Comparison of ENCODE assay signal across 8 mouse cellular contexts in genomic region chr4:137367275-137368088, GRCm38 (mm10). TPM values are rescaled to one million over a fixed set of nuclear protein-coding genes. Genes with fewer than 3 reads are reported as not detected.
DNase-seq lines count a peak whose midpoint lies in the region; ATAC-seq and TF ChIP-seq lines count a peak whose summit lies in the region.

No protein-coding gene starts in this region.

- no peak for TF ChIP-seq EP300 in lung, postnatal 0 days (IDR thresholded peaks at IDR 0.05)

- H3K4me2 ChIP-seq in midbrain, embryonic 14.5 days (ENCODE audit: low read length) = no peak overlapping the region
- no peak overlapping the region for H3K4me2 ChIP-seq in midbrain, embryonic 16.5 days (ENCODE audit: low read length)
- no peak overlapping the region for H3K4me2 ChIP-seq in embryonic facial prominence, embryonic 12.5 days (replicated peaks)
- H3K4me2 ChIP-seq in intestine, embryonic 15.5 days (replicated peaks) = peak overlapping the region; percentile 11; the same call in 1 of the 2 replicates
- H3K4me2 ChIP-seq in lung, postnatal 0 days (replicated peaks; ENCODE audit: low read depth, low read length) = peak overlapping the region; percentile 19; the same call in 1 of the 2 replicates

- no peak overlapping the region for H3K27ac ChIP-seq in midbrain, embryonic 14.5 days (replicated peaks; ENCODE audit: low read depth, low read length)
- H3K27ac ChIP-seq in midbrain, embryonic 16.5 days (ENCODE audit: low read length) = no peak overlapping the region
- H3K27ac ChIP-seq in embryonic facial prominence, embryonic 12.5 days = 0 out of 2 replicates have a peak overlapping the region, but pooled peaks have one; percentile 8
- H3K27ac ChIP-seq in intestine, embryonic 15.5 days = peak overlapping the region; percentile 67
- peak overlapping the region; percentile 81 for H3K27ac ChIP-seq in lung, postnatal 0 days (ENCODE audit: low read length)

- peaks cover 4% of the 10 kb centered on the region; the same call in 1 of the 2 replicates for H3K4me1 ChIP-seq in midbrain, embryonic 14.5 days (ENCODE audit: control insufficient read depth, insufficient read depth, low read length)
- peaks cover 5% of the 10 kb centered on the region for H3K4me1 ChIP-seq in midbrain, embryonic 16.5 days (ENCODE audit: control insufficient read depth, insufficient read depth, low read length)
- peaks cover 15% of the 10 kb centered on the region for H3K4me1 ChIP-seq in embryonic facial prominence, embryonic 12.5 days
- peaks cover 23% of the 10 kb centered on the region for H3K4me1 ChIP-seq in intestine, embryonic 15.5 days (replicated peaks)
- H3K4me1 ChIP-seq in lung, postnatal 0 days (ENCODE audit: insufficient read depth, low read depth, low read length) = peaks cover 8% of the 10 kb centered on the region

- peak; percentile 29 for DNase-seq in midbrain, embryonic 14.5 days
- DNase-seq in lung, postnatal 0 days (ENCODE audit: low spot score) = peak; percentile 94
- DNase-seq in thymus, postnatal 14 days = peak; percentile 56
- no peak for DNase-seq in ovary, postnatal 36 days (ENCODE audit: low spot score)
- DNase-seq in retina, embryonic 14.5 days (ENCODE audit: low spot score) = no peak

- 48% methylated on average over 5 of the region's 5 CpGs for whole genome bisulfite sequencing in midbrain, embryonic 14.5 days
- WGBS in midbrain, embryonic 16.5 days = 54% methylated on average over 5 of the region's 5 CpGs
- WGBS in embryonic facial prominence, embryonic 12.5 days = 34% methylated on average over 5 of the region's 5 CpGs
- WGBS in intestine, embryonic 15.5 days = 27% methylated on average over 5 of the region's 5 CpGs
- WGBS in lung, postnatal 0 days = 22% methylated on average over 5 of the region's 5 CpGs

- ATAC-seq in midbrain, embryonic 14.5 days (ENCODE audit: low FRiP score, low TSS enrichment) = no peak
- no peak for ATAC-seq in midbrain, embryonic 16.5 days
- no peak for ATAC-seq in embryonic facial prominence, embryonic 12.5 days (ENCODE audit: insufficient number of reproducible peaks, insufficient read depth, low FRiP score, low TSS enrichment)
- ATAC-seq in intestine, embryonic 15.5 days = peak; percentile 61; the same call in 1 of the 2 replicates
- ATAC-seq in lung, postnatal 0 days = peak; percentile 91

- no peak overlapping the region for H3K9ac ChIP-seq in midbrain, embryonic 14.5 days (replicated peaks; ENCODE audit: low read length)
- no peak overlapping the region for H3K9ac ChIP-seq in midbrain, embryonic 16.5 days (ENCODE audit: low read depth, low read length)
- H3K9ac ChIP-seq in embryonic facial prominence, embryonic 12.5 days = no peak overlapping the region
- no peak overlapping the region for H3K9ac ChIP-seq in intestine, embryonic 15.5 days
- no peak overlapping the region for H3K9ac ChIP-seq in lung, postnatal 0 days (replicated peaks; ENCODE audit: low read depth)

- no peaks in the 10 kb centered on the region for H3K27me3 ChIP-seq in midbrain, embryonic 14.5 days (ENCODE audit: control insufficient read depth, insufficient read depth, low read length)
- H3K27me3 ChIP-seq in midbrain, embryonic 16.5 days (ENCODE audit: control insufficient read depth, insufficient read depth, low read depth, low read length) = no peaks in the 10 kb centered on the region
- no peaks in the 10 kb centered on the region for H3K27me3 ChIP-seq in embryonic facial prominence, embryonic 12.5 days
- H3K27me3 ChIP-seq in intestine, embryonic 15.5 days (replicated peaks) = no peaks in the 10 kb centered on the region
- H3K27me3 ChIP-seq in lung, postnatal 0 days (replicated peaks; ENCODE audit: insufficient read depth, low read length) = no peaks in the 10 kb centered on the region

- H3K36me3 ChIP-seq in midbrain, embryonic 14.5 days (ENCODE audit: control insufficient read depth, insufficient read depth, low read length) = no peaks in the 10 kb centered on the region
- no peaks in the 10 kb centered on the region for H3K36me3 ChIP-seq in midbrain, embryonic 16.5 days (ENCODE audit: control insufficient read depth, insufficient read depth, low read length)
- H3K36me3 ChIP-seq in embryonic facial prominence, embryonic 12.5 days = no peaks in the 10 kb centered on the region
- no peaks in the 10 kb centered on the region for H3K36me3 ChIP-seq in intestine, embryonic 15.5 days
- no peaks in the 10 kb centered on the region for H3K36me3 ChIP-seq in lung, postnatal 0 days (ENCODE audit: insufficient read depth, low read length)

- TF ChIP-seq CTCF in lung, postnatal 0 days (IDR thresholded peaks at IDR 0.05) = no peak

- H3K9me3 ChIP-seq in midbrain, embryonic 14.5 days (ENCODE audit: control insufficient read depth, low read length) = no peaks in the 10 kb centered on the region
- no peaks in the 10 kb centered on the region for H3K9me3 ChIP-seq in midbrain, embryonic 16.5 days (replicated peaks; ENCODE audit: control insufficient read depth, low read length, poor library complexity, severe bottlenecking)
- H3K9me3 ChIP-seq in embryonic facial prominence, embryonic 12.5 days = no peaks in the 10 kb centered on the region
- no peaks in the 10 kb centered on the region for H3K9me3 ChIP-seq in intestine, embryonic 15.5 days
- no peaks in the 10 kb centered on the region for H3K9me3 ChIP-seq in lung, postnatal 0 days (ENCODE audit: low read length)

- H3K4me3 ChIP-seq in midbrain, embryonic 14.5 days (replicated peaks; ENCODE audit: low read depth, low read length) = no peak overlapping the region
- no peak overlapping the region for H3K4me3 ChIP-seq in midbrain, embryonic 16.5 days (ENCODE audit: low read depth, low read length)
- no peak overlapping the region for H3K4me3 ChIP-seq in embryonic facial prominence, embryonic 12.5 days
- H3K4me3 ChIP-seq in intestine, embryonic 15.5 days (replicated peaks) = no peak overlapping the region
- no peak overlapping the region for H3K4me3 ChIP-seq in lung, postnatal 0 days (ENCODE audit: low read depth, low read length)

RNA-seq across cellular contexts. Expression of gene Cdc42, which starts 10.0 kb away (rescaled TPM):
- 984 and 991 TPM in 2 replicates for polyA plus RNA-seq in midbrain, embryonic 14.5 days (2014; fragmentation: Nextera tagmentation; extraction: Ambion mirVana)
- polyA plus RNA-seq in midbrain, embryonic 16.5 days (2015; fragmentation: Nextera tagmentation; extraction: Ambion mirVana) = 1,054 and 1,095 TPM in 2 replicates
- polyA plus RNA-seq in embryonic facial prominence, embryonic 12.5 days (2016; fragmentation: Nextera tagmentation; extraction: Ambion mirVana) = 651 and 669 TPM in 2 replicates
- polyA plus RNA-seq in intestine, embryonic 15.5 days (2015; fragmentation: Nextera tagmentation; extraction: Ambion mirVana) = 653 and 697 TPM in 2 replicates
- 545 and 582 TPM in 2 replicates for polyA plus RNA-seq in lung, postnatal 0 days (2015; fragmentation: Nextera tagmentation; extraction: Ambion mirVana)

RNA-seq across cellular contexts. Expression of gene Cela3a, which starts 42.1 kb away (rescaled TPM):
- not detected in 2 replicates for polyA plus RNA-seq in midbrain, embryonic 14.5 days (2014; fragmentation: Nextera tagmentation; extraction: Ambion mirVana)
- not detected in 2 replicates for polyA plus RNA-seq in midbrain, embryonic 16.5 days (2015; fragmentation: Nextera tagmentation; extraction: Ambion mirVana)
- polyA plus RNA-seq in embryonic facial prominence, embryonic 12.5 days (2016; fragmentation: Nextera tagmentation; extraction: Ambion mirVana) = not detected in 2 replicates
- not detected in 2 replicates for polyA plus RNA-seq in intestine, embryonic 15.5 days (2015; fragmentation: Nextera tagmentation; extraction: Ambion mirVana)
- not detected in 2 replicates for polyA plus RNA-seq in lung, postnatal 0 days (2015; fragmentation: Nextera tagmentation; extraction: Ambion mirVana)

Comparison
In these comparisons a context has a peak if more than half of its experiments do, and no peak if none do; other contexts are left out.
1. ATAC-seq: peak in intestine, embryonic 15.5 days (single experiment) and lung, postnatal 0 days (single experiment); none in midbrain, embryonic 14.5 days (single experiment), midbrain, embryonic 16.5 days (single experiment) and embryonic facial prominence, embryonic 12.5 days (single experiment).
2. DNase-seq: peak in midbrain, embryonic 14.5 days (single experiment), lung, postnatal 0 days (single experiment) and thymus, postnatal 14 days (single experiment); none in ovary, postnatal 36 days (single experiment) and retina, embryonic 14.5 days (single experiment).
3. H3K27ac ChIP-seq: peak in embryonic facial prominence, embryonic 12.5 days (single experiment), intestine, embryonic 15.5 days (single experiment) and lung, postnatal 0 days (single experiment); none in midbrain, embryonic 14.5 days (single experiment) and midbrain, embryonic 16.5 days (single experiment).
4. H3K4me2 ChIP-seq: peak in intestine, embryonic 15.5 days (single experiment) and lung, postnatal 0 days (single experiment); none in midbrain, embryonic 14.5 days (single experiment), midbrain, embryonic 16.5 days (single experiment) and embryonic facial prominence, embryonic 12.5 days (single experiment).